Mouse (Mus musculus): ENCODE results near the gene Pnn. TPM values are rescaled to one million over a fixed set of nuclear protein-coding genes. Genes with fewer than 3 reads are reported as not detected.

Gene Pnn
- 146 TPM for polyA plus RNA-seq (2017; shearing (Covaris generic))

DNA sequence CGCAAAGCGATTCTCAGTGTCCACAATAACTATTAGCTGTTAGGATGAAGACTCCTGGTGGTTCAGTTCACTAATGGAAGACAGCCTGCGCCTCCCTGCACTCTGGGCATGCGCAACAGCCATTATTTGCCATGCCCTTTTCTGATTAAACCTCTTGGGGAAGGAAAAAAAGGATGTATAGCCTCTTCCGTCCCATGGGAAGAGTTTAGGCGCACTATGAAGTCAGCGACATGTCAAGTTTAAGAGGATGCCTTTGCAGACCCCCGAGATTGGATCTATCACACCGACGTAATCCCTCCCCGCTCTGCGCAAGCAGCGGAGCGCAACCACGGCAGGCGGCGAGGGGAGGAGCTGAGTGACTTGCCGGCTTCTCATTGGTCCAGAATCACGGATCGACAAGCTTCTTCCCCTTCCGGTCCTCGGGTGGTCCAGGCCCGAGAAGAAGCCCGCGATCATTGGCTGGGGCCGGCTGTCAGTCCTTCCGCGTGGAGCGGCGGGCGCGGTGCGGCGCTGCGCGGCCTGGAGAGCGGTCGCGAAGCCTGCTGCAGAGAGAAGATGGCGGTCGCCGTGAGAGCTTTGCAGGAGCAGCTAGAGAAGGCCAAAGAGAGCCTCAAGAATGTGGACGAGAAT lies at the start of gene Pnn:
Gene Pnn (plus strand): TSS at position 437 of the 630 bp plus-strand sequence.

GRCm38 (mm10) chr12:59060993-59061595 lies 5.6 kb upstream of the Pnn start, which contains the start of gene Trappc6b:
Gene Trappc6b (minus strand): TSS chr12:59061472.

GRCm38 (mm10) chr12:59095104-59096025 lies 28.7 kb downstream of the Pnn start, which contains the start of gene Mia2:
Gene Mia2 (plus strand): TSS chr12:59095799.

Other genes with a start within 250 kb of the Pnn start
- 39.6 TPM for gene Sec23a, start 54.9 kb upstream of the Pnn start, polyA plus RNA-seq (2017; shearing (Covaris generic))
- 28.1 TPM for gene Gemin2, start 53.5 kb upstream of the Pnn start, polyA plus RNA-seq (2017; shearing (Covaris generic))
- gene Trappc6b, start 5.4 kb upstream of the Pnn start, polyA plus RNA-seq (2017; shearing (Covaris generic)): 91.8 TPM
- 20.0 TPM for gene Mia2, start 28.9 kb downstream of the Pnn start, polyA plus RNA-seq (2017; shearing (Covaris generic))
- gene Fbxo33, start 152.8 kb downstream of the Pnn start, polyA plus RNA-seq (2017; shearing (Covaris generic)): 8.3 TPM

All from activated CD4-positive, CD25-positive, alpha-beta regulatory T cell, adult 9 weeks (primary cell).